Comparison of ENCODE assay signal across 8 mouse cellular contexts in genomic region chr8:70172043-70172681, GRCm38 (mm10). TPM values are rescaled to one million over a fixed set of nuclear protein-coding genes. Genes with fewer than 3 reads are reported as not detected.
A peak's percentile ranks its signal among the peaks of the same experiment; 100 is the strongest.
DNase-seq lines count a peak whose midpoint lies in the region; ATAC-seq and TF ChIP-seq lines count a peak whose summit lies in the region.

Gene Tmem161a (plus strand): TSS chr8:70172356.

- TF ChIP-seq RAD21 in CH12.LX (IDR thresholded peaks at IDR 0.05; ENCODE audit: low read depth, low read length): no peak

- TF ChIP-seq EP300 in CH12.LX (IDR thresholded peaks at IDR 0.05; ENCODE audit: low read length): no peak

- H3K79me2 ChIP-seq in CH12.LX (replicated peaks; ENCODE audit: control insufficient read depth, extremely low read depth, insufficient read depth, poor library complexity, severe bottlenecking): peaks cover 13% of the 10 kb centered on the region

- peak; percentile 93 for ATAC-seq in forebrain, embryonic 11.5 days (replicated peaks; ENCODE audit: low FRiP score)
- peak; percentile 97 for ATAC-seq in heart, embryonic 16.5 days (replicated peaks; ENCODE audit: extremely low read depth, insufficient read depth, low FRiP score)
- ATAC-seq in liver, embryonic 15.5 days (ENCODE audit: insufficient read depth): peak; percentile 93
- peak; percentile 94 for ATAC-seq in neural tube, embryonic 12.5 days (ENCODE audit: low FRiP score, low read depth)

- H3K36me3 ChIP-seq in CH12.LX (replicated peaks in 1 of 2; ENCODE audit: control insufficient read depth in 1 of 2, insufficient read depth in 1 of 2, low read length in 1 of 2): peaks cover 17 to 40% of the 10 kb centered on the region in 2 experiments
- no peaks in the 10 kb centered on the region; the same call in 1 of the 2 replicates for H3K36me3 ChIP-seq in forebrain, embryonic 11.5 days (ENCODE audit: control insufficient read depth, insufficient read depth, low read length)
- H3K36me3 ChIP-seq in heart, embryonic 16.5 days (ENCODE audit: control insufficient read depth, insufficient read depth): peaks cover 5% of the 10 kb centered on the region; the same call in 1 of the 2 replicates
- H3K36me3 ChIP-seq in liver, embryonic 15.5 days (replicated peaks): peaks cover 10% of the 10 kb centered on the region
- peaks cover 13% of the 10 kb centered on the region for H3K36me3 ChIP-seq in neural tube, embryonic 12.5 days

- H3K9me3 ChIP-seq in CH12.LX (replicated peaks; ENCODE audit: low read length): no peaks in the 10 kb centered on the region
- no peaks in the 10 kb centered on the region for H3K9me3 ChIP-seq in forebrain, embryonic 11.5 days (ENCODE audit: control insufficient read depth, low read length)
- no peaks in the 10 kb centered on the region for H3K9me3 ChIP-seq in heart, embryonic 16.5 days (replicated peaks; ENCODE audit: control insufficient read depth, low read length)
- H3K9me3 ChIP-seq in liver, embryonic 15.5 days (replicated peaks): no peaks in the 10 kb centered on the region
- H3K9me3 ChIP-seq in neural tube, embryonic 12.5 days: no peaks in the 10 kb centered on the region

- H3K9ac ChIP-seq in CH12.LX (ENCODE audit: insufficient read depth, low read depth): peak within 1 kb of the TSS; percentile 71
- peak within 1 kb of the TSS; percentile 68 for H3K9ac ChIP-seq in forebrain, embryonic 11.5 days (ENCODE audit: low read length)
- peak within 1 kb of the TSS; percentile 77 for H3K9ac ChIP-seq in heart, embryonic 16.5 days (ENCODE audit: low read length)
- peak within 1 kb of the TSS; percentile 67 for H3K9ac ChIP-seq in liver, embryonic 15.5 days
- H3K9ac ChIP-seq in neural tube, embryonic 12.5 days: peak within 1 kb of the TSS; percentile 62

- peaks cover 15 to 73% of the 10 kb centered on the region in 2 experiments for H3K4me1 ChIP-seq in CH12.LX (ENCODE audit: control insufficient read depth in 1 of 2, insufficient read depth in 2 of 2)
- H3K4me1 ChIP-seq in forebrain, embryonic 11.5 days (replicated peaks; ENCODE audit: control insufficient read depth, insufficient read depth, low read length): 0 out of 2 replicates have a peak, but pooled peaks cover 5% of the 10 kb centered on the region
- H3K4me1 ChIP-seq in heart, embryonic 16.5 days (ENCODE audit: control insufficient read depth, insufficient read depth, low read length): peaks cover 19% of the 10 kb centered on the region
- peaks cover 45% of the 10 kb centered on the region for H3K4me1 ChIP-seq in liver, embryonic 15.5 days (replicated peaks)
- peaks cover 20% of the 10 kb centered on the region for H3K4me1 ChIP-seq in neural tube, embryonic 12.5 days

- H3K27me3 ChIP-seq in CH12.LX (replicated peaks): no peaks in the 10 kb centered on the region
- H3K27me3 ChIP-seq in forebrain, embryonic 11.5 days (ENCODE audit: control insufficient read depth, insufficient read depth, low read length): no peaks in the 10 kb centered on the region
- peaks cover 2% of the 10 kb centered on the region; the same call in 1 of the 2 replicates for H3K27me3 ChIP-seq in heart, embryonic 16.5 days (ENCODE audit: control insufficient read depth, insufficient read depth, low read length)
- H3K27me3 ChIP-seq in liver, embryonic 15.5 days: peaks cover 7% of the 10 kb centered on the region
- H3K27me3 ChIP-seq in neural tube, embryonic 12.5 days (replicated peaks): no peaks in the 10 kb centered on the region

- in situ Hi-C loops in CH12.LX (cut with MboI; ENCODE audit: low pct_ligation_motif_present, low pct_unique_long_range_greater_than_20kb, low sequenced_read_pairs): loop anchor here (5.0 kb wide), 1 partner anchor 40 kb away; the partner anchor contains the start of gene Slc25a42

- peak within 1 kb of the TSS; percentile 76 for H3K4me2 ChIP-seq in CH12.LX (ENCODE audit: insufficient read depth, low read depth, poor library complexity, severe bottlenecking)
- peak within 1 kb of the TSS; percentile 58 for H3K4me2 ChIP-seq in forebrain, embryonic 11.5 days (ENCODE audit: low read depth, low read length, severe bottlenecking)
- H3K4me2 ChIP-seq in heart, embryonic 16.5 days (ENCODE audit: low read depth, low read length): peak within 1 kb of the TSS; percentile 77
- H3K4me2 ChIP-seq in liver, embryonic 15.5 days: peak within 1 kb of the TSS; percentile 71
- H3K4me2 ChIP-seq in neural tube, embryonic 12.5 days (replicated peaks): peak within 1 kb of the TSS; percentile 61

- TF ChIP-seq CTCF in CH12.LX (conservative IDR thresholded peaks at IDR 0.05 in 1 of 2, IDR thresholded peaks at IDR 0.05 in 1 of 2; ENCODE audit: low read depth in 2 of 2, low read length in 2 of 2): no peak

- peak; percentile 98 for DNase-seq in CH12.LX (ENCODE audit: extremely low read depth)
- peak; percentile 97 for DNase-seq in c-Kit-positive CD71-positive TER-119-negative erythroid progenitor cells, embryonic 14.5 days (ENCODE audit: low read depth)
- DNase-seq in forebrain, embryonic 11.5 days (ENCODE audit: low spot score): peak; percentile 91
- peak; percentile 95 to 97 for DNase-seq in kidney, postnatal 36 days
- peak; percentile 96 for DNase-seq in telencephalon, adult 2 months (ENCODE audit: low read depth, low spot score)

- TF ChIP-seq POLR2A in CH12.LX (IDR thresholded peaks at IDR 0.05; ENCODE audit: low read depth, low read length): peak; percentile 81

- WGBS in forebrain, embryonic 11.5 days: 2% methylated on average over 27 of the region's 27 CpGs
- 3% methylated on average over 27 of the region's 27 CpGs for WGBS in heart, embryonic 16.5 days
- 2% methylated on average over 27 of the region's 27 CpGs for WGBS in liver, embryonic 15.5 days (ENCODE audit: insufficient replicate concordance)
- WGBS in neural tube, embryonic 12.5 days: 3% methylated on average over 27 of the region's 27 CpGs

- peak within 1 kb of the TSS; percentile 75 to 86 (median 78) for H3K4me3 ChIP-seq in CH12.LX (replicated peaks in 1 of 3; ENCODE audit: low read depth in 2 of 3, low read length in 2 of 3, poor library complexity in 1 of 3)
- H3K4me3 ChIP-seq in forebrain, embryonic 11.5 days (ENCODE audit: low read depth, low read length): peak within 1 kb of the TSS; percentile 49
- peak within 1 kb of the TSS; percentile 60 for H3K4me3 ChIP-seq in heart, embryonic 16.5 days (ENCODE audit: low read length)
- peak within 1 kb of the TSS; percentile 66 for H3K4me3 ChIP-seq in liver, embryonic 15.5 days (replicated peaks)
- H3K4me3 ChIP-seq in neural tube, embryonic 12.5 days: peak within 1 kb of the TSS; percentile 54

- dilution Hi-C loops in CH12.LX (cut with MboI; ENCODE audit: extremely low pct_ligation_motif_present, extremely low pct_unique_long_range_greater_than_20kb, low sequenced_read_pairs): no loop called here

- peak within 1 kb of the TSS; percentile 94 for H3K27ac ChIP-seq in CH12.LX (ENCODE audit: insufficient read depth, low read depth)
- no peak within 1 kb of the TSS for H3K27ac ChIP-seq in forebrain, embryonic 11.5 days (ENCODE audit: low read depth, low read length)
- H3K27ac ChIP-seq in heart, embryonic 16.5 days (ENCODE audit: low read length): peak within 1 kb of the TSS; percentile 62
- peak within 1 kb of the TSS; percentile 68 for H3K27ac ChIP-seq in liver, embryonic 15.5 days (replicated peaks)
- H3K27ac ChIP-seq in neural tube, embryonic 12.5 days: no peak within 1 kb of the TSS

TF ChIP-seq in CH12.LX, 34 proteins besides CTCF, POLR2A, EP300 and RAD21 (continues in another document):
- no peak for TF ChIP-seq MAFK (IDR thresholded peaks at IDR 0.05; ENCODE audit: insufficient replicate concordance, low read length)
- peak; percentile 99 for TF ChIP-seq HCFC1 (IDR thresholded peaks at IDR 0.05; ENCODE audit: low read depth, low read length)
- TF ChIP-seq USF1 (IDR thresholded peaks at IDR 0.05; ENCODE audit: low read depth, low read length): no peak
- no peak for TF ChIP-seq PAX5 (IDR thresholded peaks at IDR 0.05; ENCODE audit: low read length)
- no peak; the same call in 1 of the 2 replicates for TF ChIP-seq MEF2A (IDR thresholded peaks at IDR 0.05; ENCODE audit: borderline replicate concordance, low read depth, low read length)
- TF ChIP-seq RCOR1 (conservative IDR thresholded peaks at IDR 0.05; ENCODE audit: low read depth, low read length): no peak
- peak; percentile 75 for TF ChIP-seq TBP (conservative IDR thresholded peaks at IDR 0.05; ENCODE audit: low read depth, low read length)
- no peak for TF ChIP-seq SMC3 (IDR thresholded peaks at IDR 0.05; ENCODE audit: low read depth, low read length)
- TF ChIP-seq CHD1 (IDR thresholded peaks at IDR 0.05; ENCODE audit: low read depth, low read length): 0 out of 2 replicates have a peak, but pooled peaks have one; percentile 1
- TF ChIP-seq SIN3A (IDR thresholded peaks at IDR 0.05; ENCODE audit: low read length): peak; percentile 71; the same call in 1 of the 2 replicates
- peak; percentile 75 for TF ChIP-seq MAX (IDR thresholded peaks at IDR 0.05; ENCODE audit: low read length)
- no peak for TF ChIP-seq ZKSCAN1 (IDR thresholded peaks at IDR 0.05; ENCODE audit: borderline replicate concordance, low read depth, low read length)
- peak; percentile 94; the same call in 1 of the 2 replicates for TF ChIP-seq KAT2A (IDR thresholded peaks at IDR 0.05; ENCODE audit: insufficient replicate concordance, low read length)
- no peak; the same call in 1 of the 2 replicates for TF ChIP-seq E2F4 (IDR thresholded peaks at IDR 0.05; ENCODE audit: insufficient replicate concordance, low read depth, low read length)
- peak; percentile 94 for TF ChIP-seq POLR2AphosphoS2 (IDR thresholded peaks at IDR 0.05; ENCODE audit: low read depth, low read length)
- no peak for TF ChIP-seq JUN (IDR thresholded peaks at IDR 0.05; ENCODE audit: insufficient read depth, low read depth, low read length)
- TF ChIP-seq ZC3H11A (IDR thresholded peaks at IDR 0.05; ENCODE audit: low read depth, low read length): no peak
- peak; percentile 50 for TF ChIP-seq NRF1 (IDR thresholded peaks at IDR 0.05; ENCODE audit: low read depth, low read length)
- no peak for TF ChIP-seq ZNF384 (IDR thresholded peaks at IDR 0.05; ENCODE audit: low read depth, low read length)
- 0 out of 2 replicates have a peak, but pooled peaks have one; percentile 40 for TF ChIP-seq NELFE (IDR thresholded peaks at IDR 0.05; ENCODE audit: low read depth, low read length)
- TF ChIP-seq CHD2 (IDR thresholded peaks at IDR 0.05; ENCODE audit: low read length): peak; percentile 80
- TF ChIP-seq BHLHE40 (IDR thresholded peaks at IDR 0.05; ENCODE audit: low read depth, low read length): no peak

RNA-seq across cellular contexts. Expression of gene Tmem161a, which starts in this region (rescaled TPM):
- total RNA-seq in CH12.LX (2012; rRNA removed): 54.2 and 65.0 TPM in 2 replicates
- 68.2 and 73.6 TPM in 2 replicates for total RNA-seq in CH12.LX (2014; rRNA removed)
- polyA plus RNA-seq in CH12.LX (2012; ENCODE audit: insufficient read length, low read depth): 42.3 and 48.5 TPM in 2 replicates
- polyA plus RNA-seq in forebrain, embryonic 11.5 days (2014; fragmentation: Nextera tagmentation; extraction: Ambion mirVana): 42.5 and 45.1 TPM in 2 replicates
- 88.9 and 103 TPM in 2 replicates for polyA plus RNA-seq in heart, embryonic 16.5 days (2015; fragmentation: Nextera tagmentation; extraction: Ambion mirVana)
- 28.1 and 31.9 TPM in 2 replicates for polyA plus RNA-seq in liver, embryonic 15.5 days (2015; fragmentation: Nextera tagmentation; extraction: Ambion mirVana)
- polyA plus RNA-seq in neural tube, embryonic 12.5 days (2016; fragmentation: Nextera tagmentation; extraction: Ambion mirVana): 55.7 and 58.6 TPM in 2 replicates

Comparison
In these comparisons a context has a peak if more than half of its experiments do, and no peak if none do; other contexts are left out.
1. H3K27ac ChIP-seq: peak in CH12.LX (single experiment), heart, embryonic 16.5 days (single experiment) and liver, embryonic 15.5 days (single experiment); none in forebrain, embryonic 11.5 days (single experiment) and neural tube, embryonic 12.5 days (single experiment).
2. Peak in every context shown above with its lines, with median percentiles within 50 percentile points of each other: DNase-seq, H3K4me2 ChIP-seq, H3K4me3 ChIP-seq, H3K9ac ChIP-seq and ATAC-seq.